Mouse (Mus musculus): Measurements from ENCODE around the gene Klk1b5. TPM values are rescaled to one million over a fixed set of nuclear protein-coding genes. Genes with fewer than 3 reads are reported as not detected.
"Not testable (repeated sequence)": the region's sequence is repeated elsewhere in the genome, so short reads cannot be mapped to it uniquely, and the experiment has no call there.

The Klk1b5 gene
- polyA plus RNA-seq, 1 experiment from 2014 or later = not detected

GRCm38 (mm10) chr7:44240712-44241111 lies 25.0 kb downstream of the Klk1b5 start:
- Histone ChIP-seq H3K27ac (replicated peaks) (no peak overlapping the region), H3K4me3 (no peak overlapping the region), H3K4me1 (peaks cover 7% of the 10 kb centered on the region), H3K27me3 (no peaks in the 10 kb centered on the region; the same call in 1 of the 2 replicates), H3K9ac (replicated peaks) (no peak overlapping the region), H3K36me3 (no peaks in the 10 kb centered on the region), H3K4me2 (replicated peaks) (no peak overlapping the region), H3K9me3 (no peaks in the 10 kb centered on the region)
- ATAC-seq (replicated peaks) = no peak
- WGBS = 70% methylated on average over 1 of the region's 1 CpGs

GRCm38 (mm10) chr7:44241163-44241562 lies 25.4 kb downstream of the Klk1b5 start:
- ATAC-seq (replicated peaks) = no peak
- H3K4me1 ChIP-seq = peaks cover 9% of the 10 kb centered on the region
- 71% methylated on average over 2 of the region's 2 CpGs for WGBS

GRCm38 (mm10) chr7:44244080-44244479 lies 28.3 kb downstream of the Klk1b5 start:
- H3K9me3 ChIP-seq = no peaks in the 10 kb centered on the region
- H3K4me2 ChIP-seq (replicated peaks) = no peak overlapping the region
- H3K36me3 ChIP-seq = peaks cover 7% of the 10 kb centered on the region; the same call in 1 of the 2 replicates
- peaks cover 26% of the 10 kb centered on the region for H3K4me1 ChIP-seq
- no peak overlapping the region for H3K27ac ChIP-seq (replicated peaks)
- no peak for ATAC-seq (replicated peaks)
- H3K9ac ChIP-seq (replicated peaks) = no peak overlapping the region
- H3K27me3 ChIP-seq = no peaks in the 10 kb centered on the region; the same call in 1 of the 2 replicates
- WGBS = 48% methylated on average over 1 of the region's 1 CpGs
- H3K4me3 ChIP-seq = no peak overlapping the region

More at GRCm38 (mm10) chr7:44241163-44241562, 25.4 kb downstream of the Klk1b5 start:
- Histone ChIP-seq H3K9me3 (no peaks in the 10 kb centered on the region), H3K27ac (replicated peaks) (no peak overlapping the region), H3K27me3 (no peaks in the 10 kb centered on the region; the same call in 1 of the 2 replicates), H3K4me3 (no peak overlapping the region), H3K36me3 (no peaks in the 10 kb centered on the region), H3K9ac (replicated peaks) (no peak overlapping the region), H3K4me2 (replicated peaks) (no peak overlapping the region)

GRCm38 (mm10) chr7:44246055-44246983 lies 30.6 kb downstream of the Klk1b5 start, which contains the start of the genes 1700028J19Rik and 2410002F23Rik:
1700028J19Rik (minus strand) TSS chr7:44246695.
2410002F23Rik (plus strand) TSS chr7:44246722.
- ATAC-seq (replicated peaks) = peak; percentile 86
- Histone ChIP-seq H3K9me3 (no peaks in the 10 kb centered on the region), H3K36me3 (peaks cover 27% of the 10 kb centered on the region), H3K4me1 (peaks cover 36% of the 10 kb centered on the region), H3K27me3 (no peaks in the 10 kb centered on the region; the same call in 1 of the 2 replicates), H3K4me2 (replicated peaks) (peak within 1 kb of the TSS; percentile 69), H3K4me3 (peak within 1 kb of the TSS; percentile 94), H3K27ac (replicated peaks) (peak within 1 kb of the TSS; percentile 96), H3K9ac (replicated peaks) (peak within 1 kb of the TSS; percentile 91)
- WGBS = under 1% methylated on average over 62 of the region's 62 CpGs

- peak; percentile 36 for ATAC-seq (replicated peaks)
- H3K9me3 ChIP-seq = no peaks in the 10 kb centered on the region
- under 1% methylated on average over 23 of the region's 23 CpGs for WGBS
- peak overlapping the region; percentile 94 for H3K4me3 ChIP-seq
- H3K36me3 ChIP-seq = peaks cover 29% of the 10 kb centered on the region
- no peaks in the 10 kb centered on the region; the same call in 1 of the 2 replicates for H3K27me3 ChIP-seq
- peak overlapping the region; percentile 69 for H3K4me2 ChIP-seq (replicated peaks)
- H3K9ac ChIP-seq (replicated peaks) = peak overlapping the region; percentile 91
- peaks cover 36% of the 10 kb centered on the region for H3K4me1 ChIP-seq
- H3K27ac ChIP-seq (replicated peaks) = peak overlapping the region; percentile 96
Observed at GRCm38 (mm10) chr7:44246984-44247470, 31.3 kb downstream of the Klk1b5 start.

- no peak for ATAC-seq (replicated peaks)
Observed at GRCm38 (mm10) chr7:44247971-44248370, 32.2 kb downstream of the Klk1b5 start.

GRCm38 (mm10) chr7:44249248-44249647 lies 33.5 kb downstream of the Klk1b5 start:
- H3K4me3 ChIP-seq = no peak overlapping the region
- H3K9me3 ChIP-seq = no peaks in the 10 kb centered on the region
- H3K4me1 ChIP-seq = peaks cover 40% of the 10 kb centered on the region
- no peak overlapping the region for H3K4me2 ChIP-seq (replicated peaks)
- H3K9ac ChIP-seq (replicated peaks) = no peak overlapping the region
- H3K36me3 ChIP-seq = peaks cover 45% of the 10 kb centered on the region
- H3K27me3 ChIP-seq = no peaks in the 10 kb centered on the region
- WGBS = 93% methylated on average over 4 of the region's 4 CpGs
- H3K27ac ChIP-seq (replicated peaks) = no peak overlapping the region
- ATAC-seq (replicated peaks) = no peak

More at GRCm38 (mm10) chr7:44247971-44248370, 32.2 kb downstream of the Klk1b5 start:
- Histone ChIP-seq H3K27ac (replicated peaks) (no peak overlapping the region), H3K36me3 (peaks cover 38% of the 10 kb centered on the region), H3K4me3 (peak overlapping the region; percentile 94), H3K4me2 (replicated peaks) (peak overlapping the region; percentile 69), H3K9me3 (no peaks in the 10 kb centered on the region), H3K27me3 (no peaks in the 10 kb centered on the region; the same call in 1 of the 2 replicates), H3K4me1 (peaks cover 40% of the 10 kb centered on the region), H3K9ac (replicated peaks) (peak overlapping the region; percentile 91)
- 92% methylated on average over 2 of the region's 2 CpGs for WGBS

GRCm38 (mm10) chr7:44250732-44251275 lies 35.1 kb downstream of the Klk1b5 start:
- Histone ChIP-seq H3K36me3 (peaks cover 49% of the 10 kb centered on the region), H3K4me1 (peaks cover 32% of the 10 kb centered on the region)
- H3K27me3 ChIP-seq; H3K9ac ChIP-seq (replicated peaks); ATAC-seq (replicated peaks); H3K4me2 ChIP-seq (replicated peaks); H3K9me3 ChIP-seq; H3K4me3 ChIP-seq; H3K27ac ChIP-seq (replicated peaks): not testable (repeated sequence)
- WGBS = 88% methylated on average over 17 of the region's 17 CpGs

GRCm38 (mm10) chr7:44253023-44253616 lies 37.4 kb downstream of the Klk1b5 start:
- Histone ChIP-seq H3K9ac (replicated peaks) (no peak overlapping the region), H3K27me3 (no peaks in the 10 kb centered on the region), H3K36me3 (peaks cover 50% of the 10 kb centered on the region), H3K4me1 (peaks cover 22% of the 10 kb centered on the region), H3K27ac (replicated peaks) (no peak overlapping the region), H3K4me2 (replicated peaks) (no peak overlapping the region), H3K9me3 (no peaks in the 10 kb centered on the region), H3K4me3 (no peak overlapping the region)
- WGBS = 66% methylated on average over 15 of the region's 15 CpGs
- ATAC-seq (replicated peaks) = 0 out of 2 replicates have a peak, but pooled peaks have one; percentile 10

GRCm38 (mm10) chr7:44254930-44255329 lies 39.2 kb downstream of the Klk1b5 start:
- H3K9me3 ChIP-seq = no peaks in the 10 kb centered on the region
- no peak overlapping the region for H3K9ac ChIP-seq (replicated peaks)
- no peak overlapping the region for H3K4me3 ChIP-seq
- 85% methylated on average over 6 of the region's 6 CpGs for WGBS
- peaks cover 6% of the 10 kb centered on the region; the same call in 1 of the 2 replicates for H3K4me1 ChIP-seq
- H3K4me2 ChIP-seq (replicated peaks) = no peak overlapping the region
- H3K27ac ChIP-seq (replicated peaks) = no peak overlapping the region
- no peaks in the 10 kb centered on the region for H3K27me3 ChIP-seq
- ATAC-seq (replicated peaks) = no peak
- peaks cover 35% of the 10 kb centered on the region for H3K36me3 ChIP-seq

- H3K27me3 ChIP-seq = no peaks in the 10 kb centered on the region
- H3K4me3 ChIP-seq = no peak within 1 kb of the TSS
- H3K9ac ChIP-seq (replicated peaks) = no peak within 1 kb of the TSS
- no peak for ATAC-seq (replicated peaks)
- H3K4me2 ChIP-seq (replicated peaks) = no peak within 1 kb of the TSS
- peaks cover 19% of the 10 kb centered on the region for H3K36me3 ChIP-seq
- 85% methylated on average over 4 of the region's 4 CpGs for WGBS
- no peak within 1 kb of the TSS for H3K27ac ChIP-seq (replicated peaks)
- peaks cover 1% of the 10 kb centered on the region; the same call in 1 of the 2 replicates for H3K4me1 ChIP-seq
- no peaks in the 10 kb centered on the region for H3K9me3 ChIP-seq
Observed at GRCm38 (mm10) chr7:44257278-44257677, 41.5 kb downstream of the Klk1b5 start, which contains the start of gene Acp4. Acp4 (minus strand) TSS chr7:44257378.
